Mouse (Mus musculus) kidney, postnatal 0 days (tissue): ENCODE measurements around the gene Rab34. TPM values are rescaled to one million over a fixed set of nuclear protein-coding genes. Genes with fewer than 3 reads are reported as not detected.
"Not testable (repeated sequence)": the region's sequence is repeated elsewhere in the genome, so short reads cannot be mapped to it uniquely, and the experiment has no call there.

Experiments used
- ATAC-seq: fragments of 200-750 bp; cut with Nextera tagmentation; replicated peaks from 2 replicates; pipeline ENCODE4 v1.8.0; 2017; ENCODE audit warnings: low read depth, moderate number of reproducible peaks, moderate TSS enrichment, moderate library complexity; ENCODE audit not compliant: low FRiP score
- DNase-seq: peaks from one replicate; pipeline ENCODE4 v3.0.0-alpha.2; 2016; ENCODE audit warnings: low spot score
- H3K27ac ChIP-seq: fragments of 300-500 bp; sonication (generic); 2 replicates; pipeline ENCODE4 v1.5.1; 2014; ENCODE audit warnings: mild to moderate bottlenecking
- H3K27me3 ChIP-seq: fragments of 300-500 bp; sonication (generic); 2 replicates; pipeline ENCODE4 v1.6.1; 2014; ENCODE audit warnings: low read length, mixed read lengths; ENCODE audit not compliant: insufficient read depth
- H3K36me3 ChIP-seq: fragments of 300-500 bp; sonication (generic); 2 replicates; pipeline ENCODE4 v1.6.1; 2014; ENCODE audit warnings: low read length, mixed read lengths; ENCODE audit not compliant: insufficient read depth
- H3K4me1 ChIP-seq: fragments of 300-500 bp; sonication (generic); replicated peaks from 2 replicates; pipeline ENCODE4 v1.6.1; 2014; ENCODE audit warnings: antibody characterized with exemption, low read length, mixed read lengths; ENCODE audit not compliant: insufficient read depth
- H3K4me2 ChIP-seq: fragments of 300-500 bp; sonication (generic); 2 replicates; pipeline ENCODE4 v1.6.1; 2014; ENCODE audit warnings: mild to moderate bottlenecking, low read length, moderate library complexity, mixed read lengths
- H3K4me3 ChIP-seq: fragments of 300-500 bp; sonication (generic); replicated peaks from 2 replicates; pipeline ENCODE4 v1.5.1; 2014; ENCODE audit warnings: low read depth, low read length
- H3K9ac ChIP-seq: fragments of 300-500 bp; sonication (generic); 2 replicates; pipeline ENCODE4 v1.6.1; 2014; ENCODE audit warnings: low read depth, low read length
- H3K9me3 ChIP-seq: fragments of 300-500 bp; sonication (generic); replicated peaks from 2 replicates; pipeline ENCODE4 v1.6.1; 2016; ENCODE audit warnings: low read length, inconsistent platforms, mixed read lengths
- CTCF ChIP-seq: IDR thresholded peaks from 2 replicates; pipeline ENCODE4 v1.5.1; 2016; ENCODE audit warnings: antibody characterized with exemption, low read depth, mild to moderate bottlenecking, moderate library complexity
- WGBS: fragments of 180-500 bp; shearing (Covaris S2); extraction: QIAGEN DNeasy Blood & Tissue Kit; methylation state at CpG from one replicate; pipeline ENCODE4 v1.1.7; 2014; 5-methylcytosine and 5-hydroxymethylcytosine counted together
- polyA plus RNA-seq: library from polyadenylated mRNA; unstranded; fragments of >200 nt; fragmentation: Nextera tagmentation; extraction: Ambion mirVana; gene quantifications from 2 replicates; pipeline ENCODE4 v1.2.1, GENCODE M21; 2015

Gene Rab34
- polyA plus RNA-seq, 1 experiment from 2014 or later, result 129 TPM

DNA sequence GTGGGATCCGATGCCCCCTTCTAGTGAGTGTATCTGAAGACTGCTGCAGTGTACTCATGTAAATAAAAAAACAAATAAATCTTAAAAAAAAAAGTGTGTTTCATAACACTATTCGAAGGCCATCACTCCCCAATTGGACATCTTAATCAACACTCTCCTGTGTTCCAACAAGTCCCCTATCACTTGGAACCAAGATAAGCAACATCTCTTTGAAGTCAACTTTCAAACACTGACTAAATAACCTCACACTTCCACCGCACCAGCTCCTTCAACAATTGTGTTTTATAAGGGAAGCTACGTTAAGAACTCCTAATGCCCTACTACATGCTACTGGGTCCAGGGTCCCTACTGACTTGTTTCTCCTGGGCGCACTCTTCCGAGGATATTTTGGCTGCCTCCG lies 5.8 kb upstream of the Rab34 start:
- Histone ChIP-seq H3K9me3 (no peaks in the 10 kb centered on the region), H3K9ac (peak overlapping the region; percentile 81), H3K36me3 (peaks cover 19% of the 10 kb centered on the region; the same call in 1 of the 2 replicates), H3K4me2 (peak overlapping the region; percentile 78), H3K4me3 (peak overlapping the region; percentile 68), H3K4me1 (peaks cover 22% of the 10 kb centered on the region), H3K27me3 (no peaks in the 10 kb centered on the region), H3K27ac (peak overlapping the region; percentile 19; the same call in 1 of the 2 replicates)
- DNase-seq, result no peak
- 3% methylated on average over 7 of the region's 7 CpGs for WGBS
- no peak for ATAC-seq
- TF ChIP-seq CTCF, result no peak

GRCm38 (mm10) chr11:78182961-78183844 lies 5.0 kb upstream of the Rab34 start, which contains the start of gene Rpl23a:
Gene Rpl23a, minus strand, starts transcription at chr11:78183584.
- Histone ChIP-seq H3K27ac (peak within 1 kb of the TSS; percentile 87), H3K27me3 (no peaks in the 10 kb centered on the region), H3K4me1 (peaks cover 22% of the 10 kb centered on the region), H3K36me3 (peaks cover 19% of the 10 kb centered on the region; the same call in 1 of the 2 replicates), H3K9me3 (no peaks in the 10 kb centered on the region), H3K9ac (peak within 1 kb of the TSS; percentile 81), H3K4me2 (peak within 1 kb of the TSS; percentile 78), H3K4me3 (peak within 1 kb of the TSS; percentile 68)
- ATAC-seq, result peak; percentile 88
- peak; percentile 99 for DNase-seq
- WGBS, result under 1% methylated on average over 38 of the region's 38 CpGs
- peak; percentile 57 for TF ChIP-seq CTCF

- Histone ChIP-seq H3K4me1 (peaks cover 22% of the 10 kb centered on the region), H3K27ac (0 out of 2 replicates have a peak overlapping the region, but pooled peaks have one; percentile 19), H3K4me2 (peak overlapping the region; percentile 78), H3K4me3 (peak overlapping the region; percentile 68; the same call in 1 of the 2 replicates), H3K36me3 (peaks cover 19% of the 10 kb centered on the region; the same call in 1 of the 2 replicates), H3K27me3 (no peaks in the 10 kb centered on the region), H3K9me3 (no peaks in the 10 kb centered on the region), H3K9ac (no peak overlapping the region; the same call in 1 of the 2 replicates)
- no peak for TF ChIP-seq CTCF
- DNase-seq (no peak), ATAC-seq (no peak)
- WGBS, result 51% methylated on average over 10 of the region's 10 CpGs
Measured at GRCm38 (mm10) chr11:78183884-78184514, 4.2 kb upstream of the Rab34 start.

GRCm38 (mm10) chr11:78184702-78185101 lies 3.5 kb upstream of the Rab34 start:
- Histone ChIP-seq H3K36me3 (peaks cover 19% of the 10 kb centered on the region; the same call in 1 of the 2 replicates), H3K4me1 (peaks cover 21% of the 10 kb centered on the region)
- H3K9ac ChIP-seq, H3K9me3 ChIP-seq, H3K27me3 ChIP-seq, DNase-seq, H3K4me2 ChIP-seq, H3K27ac ChIP-seq, ATAC-seq, H3K4me3 ChIP-seq: not testable (repeated sequence)
- WGBS, result 89% methylated on average over 6 of the region's 6 CpGs

GRCm38 (mm10) chr11:78189234-78190040 lies 1.2 kb downstream of the Rab34 start:
- peak overlapping the region; percentile 78 for H3K4me3 ChIP-seq
- DNase-seq (peak; percentile 92), ATAC-seq (peak; percentile 86)
- peaks cover 21% of the 10 kb centered on the region for H3K36me3 ChIP-seq
- H3K9ac ChIP-seq, result peak overlapping the region; percentile 94
- H3K27me3 ChIP-seq, result no peaks in the 10 kb centered on the region
- peak overlapping the region; percentile 99 for H3K27ac ChIP-seq
- 1% methylated on average over 42 of the region's 42 CpGs for WGBS
- peaks cover 11% of the 10 kb centered on the region for H3K4me1 ChIP-seq
- no peaks in the 10 kb centered on the region for H3K9me3 ChIP-seq
- TF ChIP-seq CTCF, result no peak
- H3K4me2 ChIP-seq, result peak overlapping the region; percentile 82
